Mouse (Mus musculus): ENCODE measurements around the gene Col26a1. TPM values are rescaled to one million over a fixed set of nuclear protein-coding genes. Genes with fewer than 3 reads are reported as not detected.
A peak's percentile ranks its signal among the peaks of the same experiment; 100 is the strongest.

Col26a1 gene
- total RNA-seq, 4 experiments from 2014 or later = 4.0 to 4.7 (median 4.5) TPM

GRCm38 (mm10) chr5:136810539-136811374, 72.3 kb downstream of the Col26a1 start:
- no peak for DNase-seq (ENCODE audit: low spot score in 2 of 2)

- no peak for DNase-seq (ENCODE audit: low spot score in 2 of 2)
Observed at GRCm38 (mm10) chr5:136806379-136807056, 76.5 kb downstream of the Col26a1 start.

GRCm38 (mm10) chr5:136805019-136805418, 78.0 kb downstream of the Col26a1 start:
- no peak for DNase-seq (ENCODE audit: low spot score in 2 of 2)

- no peak for DNase-seq (ENCODE audit: low spot score in 2 of 2)
Observed at GRCm38 (mm10) chr5:136804246-136804645, 78.8 kb downstream of the Col26a1 start.

GRCm38 (mm10) chr5:136802732-136803131, 80.3 kb downstream of the Col26a1 start:
- no peak for DNase-seq (ENCODE audit: low spot score in 2 of 2)

GRCm38 (mm10) chr5:136796917-136797316, 86.1 kb downstream of the Col26a1 start:
- DNase-seq (ENCODE audit: low spot score in 2 of 2) = no peak

- no peak for DNase-seq (ENCODE audit: low spot score in 2 of 2)
Observed at GRCm38 (mm10) chr5:136793807-136794206, 89.2 kb downstream of the Col26a1 start.

- no peak for DNase-seq (ENCODE audit: low spot score in 2 of 2)
Observed at GRCm38 (mm10) chr5:136792541-136792940, 90.5 kb downstream of the Col26a1 start.

- DNase-seq (ENCODE audit: low spot score in 2 of 2) = no peak
Observed at GRCm38 (mm10) chr5:136791204-136791603, 91.8 kb downstream of the Col26a1 start.

GRCm38 (mm10) chr5:136790570-136791196, 92.3 kb downstream of the Col26a1 start:
- DNase-seq (ENCODE audit: low spot score in 2 of 2) = peak; percentile 90 to 96

- no peak for DNase-seq (ENCODE audit: low spot score in 2 of 2)
Observed at GRCm38 (mm10) chr5:136784531-136784930, 98.5 kb downstream of the Col26a1 start.

- DNase-seq (ENCODE audit: low spot score in 2 of 2) = no peak
Observed at GRCm38 (mm10) chr5:136782600-136782999, 100.4 kb downstream of the Col26a1 start.

- peak in 1 of 2 experiments; percentile 8 for DNase-seq (ENCODE audit: low spot score in 2 of 2)
Observed at GRCm38 (mm10) chr5:136780465-136780864, 102.5 kb downstream of the Col26a1 start.

GRCm38 (mm10) chr5:136779946-136780345, 103.1 kb downstream of the Col26a1 start:
- no peak for DNase-seq (ENCODE audit: low spot score in 2 of 2)

GRCm38 (mm10) chr5:136775548-136775947, 107.5 kb downstream of the Col26a1 start:
- no peak for DNase-seq (ENCODE audit: low spot score in 2 of 2)

- DNase-seq (ENCODE audit: low spot score in 2 of 2) = no peak
Observed at GRCm38 (mm10) chr5:136773044-136774039, 109.7 kb downstream of the Col26a1 start.

GRCm38 (mm10) chr5:136771132-136771531, 111.9 kb downstream of the Col26a1 start:
- no peak for DNase-seq (ENCODE audit: low spot score in 2 of 2)

- no peak for DNase-seq (ENCODE audit: low spot score in 2 of 2)
Observed at GRCm38 (mm10) chr5:136767304-136767703, 115.7 kb downstream of the Col26a1 start.

- DNase-seq (ENCODE audit: low spot score in 2 of 2) = no peak
Observed at GRCm38 (mm10) chr5:136764157-136764669, 118.8 kb downstream of the Col26a1 start.

- no peak for DNase-seq (ENCODE audit: low spot score in 2 of 2)
Observed at GRCm38 (mm10) chr5:136760345-136760744, 122.7 kb downstream of the Col26a1 start.

GRCm38 (mm10) chr5:136759781-136760180, 123.2 kb downstream of the Col26a1 start:
- DNase-seq (ENCODE audit: low spot score in 2 of 2) = no peak
